Mouse (Mus musculus) thymus, postnatal 25 days (tissue): ENCODE results near the gene Mcrip2.

Experiments
- DNase-seq: peaks from one replicate; pipeline ENCODE4 v3.0.0; 2022

Mcrip2 gene

DNA sequence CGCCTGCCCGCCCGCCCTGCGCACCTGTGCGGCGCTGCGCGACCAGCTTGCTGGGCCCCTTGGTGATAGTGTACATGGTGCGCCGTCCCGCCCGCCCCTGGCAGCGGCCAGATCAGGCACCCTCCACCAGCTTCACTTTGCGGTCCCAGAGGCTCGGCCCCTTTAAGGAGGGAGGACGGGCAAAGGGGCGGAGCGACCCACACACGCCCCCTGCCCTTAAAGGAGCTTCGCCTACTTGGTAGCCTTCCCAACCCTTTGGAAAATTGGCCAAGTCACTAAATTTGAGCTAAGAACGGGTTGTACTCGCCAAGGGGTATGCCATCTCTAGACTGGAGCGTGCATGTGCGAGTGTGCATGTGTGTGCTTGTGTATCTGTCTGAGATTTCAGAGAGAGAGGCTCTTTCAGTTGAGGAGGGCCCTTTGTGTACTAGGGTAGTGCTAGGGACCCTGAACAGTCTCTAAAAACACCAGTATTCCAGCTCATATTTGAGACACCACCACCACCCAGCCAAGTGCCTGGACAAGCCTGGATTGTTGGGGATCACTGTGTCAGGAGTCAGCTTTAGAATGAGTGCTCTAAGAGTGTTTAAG lies at the start of gene Mcrip2:
Mcrip2 (minus strand) TSS at position 164 of the 591 bp plus-strand sequence.
- peak; percentile 78 for DNase-seq

- no peak for DNase-seq
Observed at GRCm38 (mm10) chr17:25918037-25918750, 49.6 kb upstream of the Mcrip2 start.

DNA sequence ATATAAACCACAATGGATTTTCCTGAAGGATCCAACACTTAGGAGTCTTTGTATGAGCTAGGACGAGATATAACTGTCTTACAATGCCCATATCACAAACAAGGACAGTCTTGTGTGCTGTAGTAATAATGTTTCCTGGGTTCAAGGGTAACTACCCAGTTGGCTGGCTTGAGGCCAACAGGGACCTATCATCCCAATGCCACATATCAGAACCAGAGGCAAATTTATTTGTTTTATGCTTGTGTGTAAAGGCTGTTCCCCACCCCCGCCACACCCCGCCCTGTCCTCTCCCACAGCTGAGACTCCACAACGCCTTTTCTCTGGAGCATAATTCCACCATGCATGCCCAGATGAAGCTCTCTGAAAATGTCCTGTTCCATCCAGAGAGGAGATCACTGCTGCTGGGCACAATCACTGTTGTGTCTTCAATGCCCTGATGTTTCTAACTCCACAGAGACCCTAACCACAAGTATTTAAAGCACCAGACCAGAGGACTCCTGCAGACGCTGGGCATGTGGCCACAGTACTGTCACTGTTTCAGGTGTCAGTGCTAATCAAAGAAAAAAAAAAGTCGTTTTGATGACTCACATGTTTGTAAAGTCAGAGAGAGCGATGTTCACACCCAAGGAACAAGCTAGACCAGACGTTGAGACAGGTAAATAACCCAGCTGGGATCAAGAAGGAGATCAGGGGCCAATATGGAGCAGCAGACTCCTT lies 48.5 kb upstream of the Mcrip2 start:
- DNase-seq = no peak

DNA sequence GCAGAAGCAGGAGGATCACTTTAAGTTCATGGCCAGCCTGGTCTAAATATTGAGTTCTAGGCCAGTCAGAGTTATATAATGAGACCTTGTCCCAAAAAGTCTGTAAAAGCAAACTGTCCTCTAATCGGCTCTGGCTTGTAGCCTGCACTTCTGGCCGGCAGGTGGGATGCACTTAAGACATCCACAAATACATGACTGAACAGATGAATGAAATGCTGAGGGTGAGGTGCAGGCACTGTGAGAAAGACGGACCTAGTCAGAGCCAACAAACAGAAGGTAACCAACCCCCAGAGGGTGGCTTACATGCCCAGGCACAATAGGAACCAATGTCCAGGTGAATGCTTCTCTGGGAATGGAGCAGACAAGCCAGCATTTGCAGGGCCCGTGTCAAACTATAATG lies 45.7 kb upstream of the Mcrip2 start:
- no peak for DNase-seq

- no peak for DNase-seq
Observed at GRCm38 (mm10) chr17:25913877-25914275, 45.3 kb upstream of the Mcrip2 start.

DNA sequence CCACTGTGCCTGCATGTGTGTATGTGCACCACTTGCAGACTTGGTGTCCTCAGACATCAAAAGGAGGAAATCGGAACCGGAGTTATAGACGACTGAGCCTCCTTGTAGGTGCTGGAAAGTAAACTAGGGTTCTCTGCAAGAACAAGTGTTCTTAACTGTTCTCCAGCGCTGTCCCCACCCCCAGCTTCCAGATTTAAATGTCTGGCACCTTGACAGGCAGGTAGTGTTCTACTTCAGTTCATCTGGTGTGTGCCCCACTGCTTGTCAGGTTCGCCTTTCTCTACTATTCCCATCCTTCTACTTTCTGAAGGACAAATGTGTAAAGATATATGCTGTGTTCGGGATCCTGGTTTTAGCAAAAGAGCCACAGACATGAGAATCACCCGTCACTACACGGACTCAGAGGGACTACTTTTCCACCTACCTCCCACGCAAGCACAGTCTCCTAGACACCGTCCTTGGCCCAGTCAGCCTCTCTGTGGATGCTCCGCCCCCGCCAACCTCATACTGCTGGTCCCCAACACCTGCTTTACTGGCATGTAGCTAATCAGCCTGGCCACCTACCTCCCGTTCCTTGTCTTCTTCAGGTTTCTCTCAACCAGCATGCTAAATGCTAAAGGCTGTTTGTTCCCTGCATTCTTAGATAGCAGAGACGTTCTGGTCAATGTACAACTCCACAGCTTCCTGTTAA lies 44.8 kb upstream of the Mcrip2 start:
- no peak for DNase-seq

DNA sequence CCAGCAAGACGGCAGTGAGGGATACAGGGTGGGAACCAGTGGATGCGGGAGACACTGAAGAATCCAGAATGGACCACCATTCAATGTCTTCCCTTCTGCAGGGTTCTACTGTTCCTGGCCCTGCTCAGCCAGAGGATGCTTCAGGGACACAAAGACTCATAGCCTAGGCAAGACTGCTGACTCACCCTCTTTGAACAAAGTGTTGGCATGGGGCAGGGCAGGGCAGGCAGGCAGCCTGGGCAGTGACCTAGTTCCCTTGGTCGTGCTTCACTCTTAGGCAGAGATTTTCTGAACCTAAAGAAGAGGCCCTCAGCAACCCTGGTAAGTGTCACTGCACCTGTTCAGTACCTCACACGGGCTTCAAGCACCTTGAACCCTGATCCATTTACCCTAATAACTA lies 43.3 kb upstream of the Mcrip2 start:
- DNase-seq = no peak

- DNase-seq = no peak
Observed at GRCm38 (mm10) chr17:25907640-25908039, 39.1 kb upstream of the Mcrip2 start.

DNA sequence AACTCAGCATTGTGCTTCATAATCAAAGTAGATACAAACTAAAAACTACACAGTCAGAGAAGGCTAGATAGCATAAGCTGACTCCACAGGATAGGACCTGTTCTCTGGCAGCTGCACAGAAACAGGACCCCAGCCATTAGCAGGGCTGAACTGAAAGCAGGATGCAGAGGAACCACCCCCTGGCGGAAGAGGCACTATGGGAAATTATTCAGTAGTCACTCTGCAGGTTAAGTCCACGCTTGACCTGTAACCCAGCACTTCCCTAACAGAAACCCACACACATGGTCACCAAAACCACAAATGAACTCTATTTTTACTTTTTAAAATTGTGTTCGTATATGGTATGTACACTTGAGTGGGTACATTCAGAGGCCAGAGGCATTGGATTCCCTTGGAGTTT lies 34.5 kb upstream of the Mcrip2 start:
- DNase-seq = no peak

- no peak for DNase-seq
Observed at GRCm38 (mm10) chr17:25900193-25900592, 31.6 kb upstream of the Mcrip2 start.

DNA sequence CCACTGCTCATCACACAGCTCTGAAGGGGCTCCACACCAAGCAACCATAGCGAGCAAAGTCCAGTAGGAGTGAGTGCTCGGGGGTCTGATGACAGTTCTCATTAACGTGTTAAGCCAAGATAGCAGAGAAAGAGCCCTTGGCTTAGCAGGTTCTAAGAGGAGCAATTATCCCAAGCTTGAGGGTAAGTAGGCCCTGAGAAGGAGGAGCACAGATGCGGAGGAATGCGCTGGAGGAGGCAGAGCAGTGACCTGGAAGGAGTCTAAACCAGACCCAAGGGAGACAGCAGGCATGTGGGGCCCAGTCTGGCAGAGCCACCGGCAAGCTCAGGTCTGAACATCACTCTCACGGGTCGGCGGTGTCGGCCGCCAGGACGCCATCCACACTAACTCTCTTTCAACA lies 27.3 kb upstream of the Mcrip2 start:
- no peak for DNase-seq

DNA sequence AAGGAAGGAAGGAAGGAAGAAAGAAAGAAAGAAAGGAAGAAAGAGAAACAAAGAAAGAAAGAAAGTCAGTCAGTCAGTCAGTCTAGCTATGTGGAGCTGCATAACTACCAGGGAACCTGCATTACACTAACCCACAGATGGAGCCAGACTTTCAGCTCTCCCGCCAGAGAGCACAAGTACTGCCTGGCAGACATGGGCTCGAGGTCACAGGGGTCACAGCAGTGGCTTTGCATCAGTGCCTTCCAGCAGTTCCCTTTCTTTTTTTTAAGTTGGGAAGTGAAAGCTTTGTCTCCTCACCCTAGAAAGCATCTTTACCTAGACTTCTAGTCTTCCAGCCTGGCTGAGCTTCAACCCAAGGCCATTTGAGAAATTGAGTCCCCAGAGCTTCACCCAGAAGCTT lies 26.9 kb upstream of the Mcrip2 start:
- no peak for DNase-seq

- peak; percentile 72 for DNase-seq
Observed at GRCm38 (mm10) chr17:25893975-25894617, 25.5 kb upstream of the Mcrip2 start.

DNA sequence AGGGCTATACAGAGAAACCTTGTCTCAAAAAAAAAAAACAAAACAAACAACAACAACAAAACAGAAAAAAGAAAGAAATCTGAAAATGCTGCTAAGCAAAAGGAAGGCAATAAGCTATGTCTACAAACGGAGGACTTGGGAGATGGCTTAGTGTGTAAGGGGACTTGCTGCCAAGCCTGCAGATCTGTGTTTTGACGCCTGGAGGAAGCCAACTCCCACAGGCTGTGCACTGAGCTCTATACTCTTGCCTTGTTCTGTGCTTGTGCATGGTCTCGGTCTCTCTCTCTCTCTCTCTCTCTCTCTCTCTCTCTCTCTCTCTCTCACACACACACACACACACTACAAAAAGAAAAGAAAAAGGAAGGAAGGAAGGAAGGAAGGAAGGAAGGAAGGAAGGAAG lies 20.3 kb upstream of the Mcrip2 start:
- DNase-seq = no peak

DNA sequence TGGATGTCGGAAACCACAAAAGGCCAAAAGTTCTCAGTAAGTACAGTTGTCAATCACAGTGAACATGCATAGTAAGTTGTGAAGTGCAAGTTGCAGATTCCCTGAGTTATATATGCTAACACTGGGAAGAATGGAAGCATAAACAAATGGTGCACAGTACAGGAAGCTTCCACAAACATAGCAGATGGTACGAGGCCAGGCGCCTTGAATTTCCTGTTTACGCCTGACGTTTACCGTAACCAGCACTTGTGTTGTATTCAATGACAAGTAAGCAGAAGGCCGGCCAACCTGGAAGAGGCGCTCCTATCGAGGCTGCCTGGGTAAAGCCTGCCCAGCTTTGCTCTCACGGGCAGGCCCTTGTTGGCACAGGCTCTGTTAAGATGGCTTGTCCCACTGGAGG lies 18.9 kb upstream of the Mcrip2 start:
- DNase-seq = no peak

GRCm38 (mm10) chr17:25886806-25887205 lies 18.2 kb upstream of the Mcrip2 start:
- DNase-seq = no peak

GRCm38 (mm10) chr17:25885636-25886035 lies 17.1 kb upstream of the Mcrip2 start:
- DNase-seq = peak; percentile 30

DNA sequence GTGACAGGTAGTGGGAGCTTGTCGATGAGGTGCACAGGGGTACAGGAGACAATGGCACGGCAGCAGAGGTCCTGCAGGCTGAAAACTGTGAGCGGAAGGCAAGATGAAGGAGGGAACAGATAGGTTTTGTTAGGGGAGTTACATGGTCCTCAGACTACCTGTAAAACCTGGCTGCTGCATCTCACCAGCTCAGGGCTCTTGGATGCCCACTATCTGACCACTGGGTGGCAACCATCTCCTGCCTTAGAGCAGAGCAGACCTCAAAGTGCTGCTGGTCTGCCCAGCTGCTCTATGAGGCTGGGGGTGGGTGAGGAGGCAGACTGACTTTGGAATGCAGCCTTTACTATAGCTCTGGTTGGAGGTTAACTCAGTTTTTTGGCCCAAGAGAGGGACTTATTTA lies 15.3 kb upstream of the Mcrip2 start:
- no peak for DNase-seq

GRCm38 (mm10) chr17:25883268-25883667 lies 14.7 kb upstream of the Mcrip2 start:
- no peak for DNase-seq

DNA sequence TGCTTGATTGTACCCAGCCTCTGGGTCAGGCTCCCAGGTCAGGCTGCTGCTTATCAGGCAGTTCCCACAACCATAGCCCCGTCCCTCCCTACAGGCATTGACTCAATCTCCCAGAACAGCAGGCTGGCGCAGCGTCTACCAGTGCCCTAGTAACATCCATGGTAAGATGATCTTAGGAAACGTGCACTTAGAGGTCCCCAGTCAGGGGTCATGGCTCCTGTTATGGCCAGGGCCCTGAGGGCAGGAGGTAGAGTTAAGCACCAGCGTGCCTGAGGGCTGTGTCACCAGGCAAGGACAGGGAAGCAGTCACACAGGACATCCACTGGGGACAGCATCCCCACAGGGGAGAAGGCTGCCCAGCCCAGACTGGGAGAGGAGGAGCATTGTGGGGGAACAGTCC lies 13.7 kb upstream of the Mcrip2 start:
- no peak for DNase-seq

- no peak for DNase-seq
Observed at GRCm38 (mm10) chr17:25881691-25882090, 13.1 kb upstream of the Mcrip2 start.

DNA sequence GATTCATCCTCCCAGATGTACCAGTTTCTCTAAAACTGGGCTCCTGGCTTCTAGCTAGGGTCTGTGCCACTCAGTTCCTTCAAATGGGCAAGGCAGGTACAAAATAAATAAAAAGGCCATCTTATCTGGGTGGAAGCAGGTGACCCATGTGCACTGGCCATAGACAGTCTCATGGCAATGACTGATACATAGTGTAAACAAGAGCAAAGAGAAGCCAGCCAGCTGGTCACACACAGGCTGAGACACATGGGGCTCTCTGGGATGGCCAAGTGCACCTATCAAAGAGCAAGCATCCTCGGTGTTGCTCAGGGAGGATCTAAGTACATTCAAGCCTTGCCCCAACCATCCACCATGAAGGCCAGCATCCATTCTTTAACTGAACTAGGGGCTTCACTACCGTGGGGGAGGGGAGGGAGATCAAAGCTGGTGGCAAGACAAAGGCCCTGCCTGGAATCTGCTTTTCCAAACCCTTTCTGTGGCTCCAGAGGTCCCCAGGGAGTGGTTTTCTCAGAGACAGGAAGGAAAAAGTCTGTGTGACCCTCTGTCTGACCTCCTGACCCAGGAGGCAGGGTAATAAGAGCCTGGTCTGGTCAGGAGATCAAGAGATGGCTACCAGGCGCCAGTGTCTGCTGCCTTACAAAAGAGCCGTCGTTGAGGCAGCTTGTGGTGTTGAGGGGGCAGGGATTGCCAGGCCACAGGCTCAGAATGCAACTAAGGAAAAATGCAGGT lies 12.5 kb upstream of the Mcrip2 start:
- no peak for DNase-seq
